Mouse (Mus musculus): Measurements from ENCODE around the gene Ets1. TPM values are rescaled to one million over a fixed set of nuclear protein-coding genes. Genes with fewer than 3 reads are reported as not detected.

The Ets1 gene
- polyA plus RNA-seq, 1 experiment from 2014 or later = 21.1 TPM

DNA sequence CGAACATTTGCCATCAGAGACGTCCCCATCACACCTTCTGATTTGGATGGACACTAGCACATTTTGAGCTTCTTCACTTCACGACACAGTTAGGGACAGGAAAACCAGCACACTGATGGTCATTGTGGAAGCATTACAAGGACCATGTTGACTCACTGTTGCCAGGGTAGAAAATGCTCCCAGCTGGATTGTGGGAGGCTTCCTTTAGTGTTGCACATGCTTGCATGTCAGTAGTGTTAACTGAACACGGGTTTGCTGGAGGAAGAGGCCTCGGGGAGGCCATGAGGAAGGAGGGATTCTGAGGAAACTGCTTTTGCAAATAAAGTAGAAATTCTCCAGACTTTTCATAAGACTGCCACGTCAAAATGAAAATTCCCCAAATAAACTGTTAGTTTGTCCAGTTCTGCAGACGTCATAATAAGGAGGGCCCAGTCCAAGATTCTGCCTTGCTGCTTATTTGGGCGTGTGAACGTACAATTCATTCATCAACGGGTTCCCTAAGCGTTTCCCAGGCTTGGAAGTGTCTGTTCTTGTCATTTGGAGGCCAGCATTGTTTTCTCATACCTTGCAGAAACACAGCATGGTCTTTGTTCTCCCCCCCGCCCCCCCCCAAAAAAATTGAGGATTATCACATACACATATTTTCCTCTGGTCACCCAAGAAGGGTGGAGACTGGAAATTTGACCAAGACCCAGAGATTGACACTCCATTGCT, 58.2 kb downstream of the Ets1 start:
- no peak for ATAC-seq (ENCODE audit: low FRiP score)
- Histone ChIP-seq H3K9me3 (no peaks in the 10 kb centered on the region), H3K27ac (no peak overlapping the region), H3K4me3 (replicated peaks) (no peak overlapping the region), H3K4me2 (no peak overlapping the region), H3K36me3 (replicated peaks) (no peaks in the 10 kb centered on the region), H3K4me1 (peaks cover 15% of the 10 kb centered on the region), H3K9ac (no peak overlapping the region), H3K27me3 (peaks cover 95% of the 10 kb centered on the region)
- WGBS = 70% methylated on average over 12 of the region's 12 CpGs

- peaks cover 95% of the 10 kb centered on the region for H3K27me3 ChIP-seq
- peak overlapping the region; percentile 73 for H3K4me2 ChIP-seq
- peak overlapping the region; percentile 54 for H3K4me3 ChIP-seq (replicated peaks)
- no peak overlapping the region for H3K27ac ChIP-seq
- H3K9ac ChIP-seq = peak overlapping the region; percentile 56; the same call in 1 of the 2 replicates
- no peaks in the 10 kb centered on the region for H3K36me3 ChIP-seq (replicated peaks)
- no peak for ATAC-seq (ENCODE audit: low FRiP score)
- WGBS = 61% methylated on average over 4 of the region's 4 CpGs
- peaks cover 15% of the 10 kb centered on the region for H3K4me1 ChIP-seq
- no peaks in the 10 kb centered on the region for H3K9me3 ChIP-seq
Measured at GRCm38 (mm10) chr9:32694916-32695490, 59.0 kb downstream of the Ets1 start.

DNA sequence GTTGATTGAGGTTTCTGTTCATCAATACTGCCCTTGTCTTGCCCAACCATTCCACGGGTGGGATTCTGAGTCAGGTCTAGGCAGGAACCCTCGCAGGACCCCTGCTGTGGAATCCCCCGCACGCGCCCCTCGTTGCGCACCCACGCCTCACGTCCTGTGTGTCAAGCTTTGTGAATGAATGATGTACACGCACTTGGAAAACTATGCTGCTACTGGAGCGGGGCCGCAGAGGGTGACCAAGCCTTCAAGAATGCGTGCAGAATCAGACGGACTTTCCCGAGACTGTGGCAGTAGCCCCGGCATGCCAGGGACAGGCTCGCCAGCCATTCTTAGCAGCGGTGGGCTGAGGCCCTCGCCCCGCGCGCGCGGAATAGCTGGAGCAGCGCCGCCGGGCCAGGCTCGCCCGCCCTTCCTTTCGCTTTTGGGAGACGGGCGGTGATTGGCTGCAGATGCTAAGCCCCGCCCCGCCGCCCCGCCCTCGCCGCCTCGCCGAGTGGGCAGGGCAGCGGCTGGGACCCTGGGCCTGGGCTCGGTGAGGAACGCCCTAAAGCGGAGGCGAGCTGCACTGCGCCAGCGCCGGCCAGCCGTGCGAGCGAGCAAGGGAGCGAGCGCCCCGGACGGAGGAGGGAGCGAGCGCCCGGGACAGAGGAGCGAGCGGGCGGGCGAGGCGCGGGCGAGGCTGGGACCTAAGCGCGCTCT, 59.6 kb downstream of the Ets1 start:
- ATAC-seq (ENCODE audit: low FRiP score) = peak; percentile 98
- Histone ChIP-seq H3K27me3 (peaks cover 95% of the 10 kb centered on the region), H3K4me2 (peak overlapping the region; percentile 73), H3K9ac (peak overlapping the region; percentile 56), H3K4me1 (peaks cover 15% of the 10 kb centered on the region), H3K9me3 (no peaks in the 10 kb centered on the region), H3K4me3 (replicated peaks) (peak overlapping the region; percentile 54), H3K36me3 (replicated peaks) (no peaks in the 10 kb centered on the region), H3K27ac (no peak overlapping the region)
- WGBS = under 1% methylated on average over 56 of the region's 67 CpGs

GRCm38 (mm10) chr9:32696259-32696658, 60.2 kb downstream of the Ets1 start:
- peak overlapping the region; percentile 73 for H3K4me2 ChIP-seq
- peak overlapping the region; percentile 51; the same call in 1 of the 2 replicates for H3K9ac ChIP-seq
- ATAC-seq (ENCODE audit: low FRiP score) = peak; percentile 57
- no peak overlapping the region for H3K27ac ChIP-seq
- H3K36me3 ChIP-seq (replicated peaks) = no peaks in the 10 kb centered on the region
- peak overlapping the region; percentile 54 for H3K4me3 ChIP-seq (replicated peaks)
- H3K4me1 ChIP-seq = peaks cover 15% of the 10 kb centered on the region
- 1% methylated on average over 13 of the region's 13 CpGs for WGBS
- no peaks in the 10 kb centered on the region for H3K9me3 ChIP-seq
- H3K27me3 ChIP-seq = peaks cover 95% of the 10 kb centered on the region

- peaks cover 15% of the 10 kb centered on the region for H3K4me1 ChIP-seq
- no peak for ATAC-seq (ENCODE audit: low FRiP score)
- H3K4me3 ChIP-seq (replicated peaks) = peak overlapping the region; percentile 54
- H3K9me3 ChIP-seq = no peaks in the 10 kb centered on the region
- peak overlapping the region; percentile 73 for H3K4me2 ChIP-seq
- H3K36me3 ChIP-seq (replicated peaks) = no peaks in the 10 kb centered on the region
- peak overlapping the region; percentile 51; the same call in 1 of the 2 replicates for H3K9ac ChIP-seq
- no peak overlapping the region for H3K27ac ChIP-seq
- 11% methylated on average over 7 of the region's 7 CpGs for WGBS
- H3K27me3 ChIP-seq = peaks cover 95% of the 10 kb centered on the region
Measured at GRCm38 (mm10) chr9:32696717-32697116, 60.7 kb downstream of the Ets1 start.

DNA sequence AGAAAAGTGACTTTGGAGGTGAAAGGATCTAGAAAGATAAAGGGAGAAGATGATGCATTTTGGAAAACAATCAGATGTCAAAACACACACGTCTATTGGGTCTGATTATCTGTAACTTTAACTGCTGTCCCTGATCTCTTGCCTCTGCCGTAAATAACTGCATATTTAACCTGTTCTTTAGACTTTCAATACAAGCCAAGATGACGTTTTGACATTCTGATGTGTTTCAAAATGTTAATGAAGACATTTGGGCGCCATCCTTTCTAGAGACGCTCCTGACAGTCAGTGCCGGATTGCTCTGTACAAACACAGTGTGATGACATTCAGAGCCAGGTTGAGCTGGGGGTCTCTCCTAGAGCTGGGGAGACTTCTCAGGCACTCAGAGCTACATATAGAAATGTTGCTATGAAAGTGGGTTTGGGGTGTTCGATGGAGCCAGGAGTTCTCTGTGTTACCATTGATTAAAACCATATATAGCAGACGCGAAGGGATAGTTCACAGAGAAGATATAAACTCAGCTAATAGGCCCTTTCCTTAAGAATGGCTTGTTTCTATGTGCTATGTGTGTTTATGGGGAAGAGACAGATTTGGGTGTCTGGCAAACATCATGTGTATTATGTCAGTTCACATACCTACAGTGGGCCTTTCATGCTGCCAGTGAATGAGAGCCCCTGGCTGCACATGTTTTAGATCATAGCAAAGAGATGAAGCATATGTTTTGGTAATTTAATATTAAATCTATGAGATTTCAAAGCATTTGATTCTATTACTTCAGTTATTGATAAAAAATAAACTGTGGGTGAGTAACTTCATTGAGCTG, 61.5 kb downstream of the Ets1 start:
- Histone ChIP-seq H3K9ac (no peak overlapping the region), H3K27me3 (peaks cover 95% of the 10 kb centered on the region), H3K27ac (no peak overlapping the region), H3K4me3 (replicated peaks) (peak overlapping the region; percentile 54; the same call in 1 of the 2 replicates), H3K4me1 (peaks cover 15% of the 10 kb centered on the region), H3K36me3 (replicated peaks) (no peaks in the 10 kb centered on the region), H3K4me2 (no peak overlapping the region), H3K9me3 (no peaks in the 10 kb centered on the region)
- whole genome bisulfite sequencing = 67% methylated on average over 9 of the region's 9 CpGs
- ATAC-seq (ENCODE audit: low FRiP score) = no peak

DNA sequence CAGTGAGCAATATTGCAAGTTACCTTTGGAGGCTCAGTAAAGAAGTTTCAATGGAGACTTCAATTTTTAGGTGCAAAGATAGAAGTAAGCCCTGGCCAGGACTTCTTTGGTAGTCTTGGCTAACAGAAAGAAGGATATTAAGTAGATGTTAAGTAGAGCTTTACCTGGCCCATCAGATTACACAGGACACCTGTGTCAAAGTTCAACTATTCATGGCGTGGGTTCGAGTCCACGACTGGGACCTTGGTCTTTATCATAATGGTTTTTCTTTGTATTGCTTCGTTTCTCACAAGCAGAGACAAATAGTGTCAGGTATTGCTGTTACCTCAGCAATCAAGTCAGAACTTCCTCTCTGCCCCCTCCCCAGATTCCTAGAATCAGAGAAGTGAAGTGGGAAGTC, 62.7 kb downstream of the Ets1 start:
- Histone ChIP-seq H3K4me3 (replicated peaks) (no peak overlapping the region), H3K36me3 (replicated peaks) (no peaks in the 10 kb centered on the region), H3K9ac (no peak overlapping the region), H3K27me3 (peaks cover 84% of the 10 kb centered on the region), H3K9me3 (no peaks in the 10 kb centered on the region), H3K27ac (no peak overlapping the region), H3K4me2 (no peak overlapping the region), H3K4me1 (peaks cover 15% of the 10 kb centered on the region)
- WGBS = 81% methylated on average over 4 of the region's 4 CpGs
- ATAC-seq (ENCODE audit: low FRiP score) = no peak

DNA sequence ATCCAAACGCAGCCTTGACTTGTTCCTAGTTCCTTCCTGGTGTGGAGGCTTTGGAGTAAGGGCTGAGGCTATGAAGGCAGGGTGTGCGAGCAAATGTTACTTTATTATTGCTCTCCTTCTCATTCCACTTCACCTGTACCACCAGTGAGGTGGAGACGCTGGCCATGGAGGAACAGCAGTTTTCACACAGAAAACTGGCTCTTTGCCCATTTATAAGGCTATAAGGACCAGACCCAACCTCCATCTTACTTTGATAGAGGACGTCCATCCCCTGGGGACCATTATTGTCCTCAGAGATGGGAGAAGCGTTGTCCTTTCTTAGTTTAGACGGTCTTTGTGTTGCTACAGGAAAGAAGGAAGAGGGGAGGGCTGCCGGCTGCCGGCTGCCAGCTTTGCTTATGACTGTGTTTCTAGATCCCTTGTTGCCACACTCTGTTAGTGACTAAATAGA, 63.4 kb downstream of the Ets1 start:
- no peak overlapping the region for H3K4me2 ChIP-seq
- no peak overlapping the region for H3K4me3 ChIP-seq (replicated peaks)

DNA sequence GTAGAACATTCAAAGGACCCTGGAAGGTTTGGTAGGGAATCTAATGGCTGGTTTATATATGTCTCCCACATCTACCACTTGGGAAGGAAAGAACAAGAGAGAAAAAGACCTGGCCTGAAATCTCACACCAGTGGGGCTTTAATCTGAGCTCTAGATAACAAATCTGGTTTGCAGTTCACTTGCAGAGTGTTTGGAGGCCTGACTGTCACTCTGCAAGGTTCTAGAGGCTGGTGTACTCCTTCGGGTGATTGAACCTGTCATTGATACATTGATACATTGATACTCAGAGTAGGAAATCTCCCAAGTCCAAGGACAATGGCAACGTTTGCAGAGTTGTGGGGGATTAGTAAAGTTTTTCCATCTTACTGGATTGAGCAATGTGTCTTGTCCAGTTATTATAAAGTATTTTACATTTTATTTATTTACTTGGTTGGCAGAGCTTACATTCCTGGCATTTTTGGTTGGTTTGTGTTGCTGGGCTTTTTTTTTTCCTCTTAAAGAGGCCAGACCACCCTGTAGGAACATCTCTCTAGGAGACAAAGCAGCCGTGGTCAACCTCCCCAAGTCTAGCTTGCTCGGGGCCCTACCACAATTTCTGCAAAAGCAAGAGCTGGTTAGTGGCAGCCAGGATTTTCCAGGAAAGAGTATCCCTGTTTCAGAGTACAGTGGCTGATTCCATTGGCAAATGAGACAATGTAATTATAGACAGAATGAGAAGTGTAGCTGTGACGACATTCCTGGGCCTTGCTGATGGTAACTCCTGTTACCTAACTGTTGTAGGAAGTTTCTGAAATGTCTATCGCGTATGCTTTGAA, 64.3 kb downstream of the Ets1 start:
- no peak overlapping the region for H3K4me2 ChIP-seq
- H3K27ac ChIP-seq = no peak overlapping the region
- H3K36me3 ChIP-seq (replicated peaks) = no peaks in the 10 kb centered on the region
- no peaks in the 10 kb centered on the region for H3K9me3 ChIP-seq
- H3K9ac ChIP-seq = no peak overlapping the region
- WGBS = 77% methylated on average over 7 of the region's 7 CpGs
- H3K4me1 ChIP-seq = peaks cover 13% of the 10 kb centered on the region
- peaks cover 73% of the 10 kb centered on the region for H3K27me3 ChIP-seq
- ATAC-seq (ENCODE audit: low FRiP score) = no peak
- H3K4me3 ChIP-seq (replicated peaks) = no peak overlapping the region

More for the DNA sequence above, 63.4 kb downstream of the Ets1 start:
- Histone ChIP-seq H3K4me1 (peaks cover 15% of the 10 kb centered on the region), H3K36me3 (replicated peaks) (no peaks in the 10 kb centered on the region), H3K27ac (no peak overlapping the region), H3K9ac (no peak overlapping the region), H3K27me3 (peaks cover 81% of the 10 kb centered on the region), H3K9me3 (no peaks in the 10 kb centered on the region)
- no peak for ATAC-seq (ENCODE audit: low FRiP score)
- 73% methylated on average over 8 of the region's 8 CpGs for WGBS

- Histone ChIP-seq H3K36me3 (replicated peaks) (no peaks in the 10 kb centered on the region), H3K9ac (no peak overlapping the region), H3K9me3 (no peaks in the 10 kb centered on the region), H3K27me3 (peaks cover 71% of the 10 kb centered on the region), H3K4me3 (replicated peaks) (no peak overlapping the region), H3K4me2 (no peak overlapping the region), H3K4me1 (peaks cover 6% of the 10 kb centered on the region), H3K27ac (no peak overlapping the region)
- 85% methylated on average over 20 of the region's 20 CpGs for WGBS
- no peak for ATAC-seq (ENCODE audit: low FRiP score)
Measured at GRCm38 (mm10) chr9:32701126-32701997, 65.3 kb downstream of the Ets1 start.

- Histone ChIP-seq H3K27me3 (peaks cover 66% of the 10 kb centered on the region), H3K4me1 (no peaks in the 10 kb centered on the region), H3K4me3 (replicated peaks) (no peak overlapping the region), H3K9me3 (no peaks in the 10 kb centered on the region), H3K4me2 (no peak overlapping the region), H3K9ac (no peak overlapping the region), H3K36me3 (replicated peaks) (no peaks in the 10 kb centered on the region), H3K27ac (no peak overlapping the region)
- WGBS = 88% methylated on average over 2 of the region's 2 CpGs
- ATAC-seq (ENCODE audit: low FRiP score) = no peak
Measured at GRCm38 (mm10) chr9:32701998-32702305, 65.9 kb downstream of the Ets1 start.
